Mouse (Mus musculus): Measurements from ENCODE around the gene Zbtb44. TPM values are rescaled to one million over a fixed set of nuclear protein-coding genes. Genes with fewer than 3 reads are reported as not detected.

Zbtb44 gene
- polyA plus RNA-seq, 1 experiment = 0.85 TPM

- Histone ChIP-seq H3K27me3 (replicated peaks) (peaks cover 16% of the 10 kb centered on the region), H3K36me3 (replicated peaks; ENCODE audit: low read length) (no peaks in the 10 kb centered on the region), H3K9me3 (no peaks in the 10 kb centered on the region), H3K4me1 (peaks cover 31% of the 10 kb centered on the region), H3K4me3 (replicated peaks) (no peak overlapping the region)
- TF ChIP-seq FLI1 (IDR thresholded peaks at IDR 0.05; ENCODE audit: low read length) (no peak), GATA1 (IDR thresholded peaks at IDR 0.05; ENCODE audit: borderline replicate concordance, low read length) (no peak)
Observed at GRCm38 (mm10) chr9:31119405-31119804, 89.0 kb downstream of the Zbtb44 start.

GRCm38 (mm10) chr9:31119882-31120532 lies 89.6 kb downstream of the Zbtb44 start:
- TF ChIP-seq FLI1 (IDR thresholded peaks at IDR 0.05; ENCODE audit: low read length) = no peak
- TF ChIP-seq GATA1 (IDR thresholded peaks at IDR 0.05; ENCODE audit: borderline replicate concordance, low read length) = no peak
- Histone ChIP-seq H3K36me3 (replicated peaks; ENCODE audit: low read length) (no peaks in the 10 kb centered on the region), H3K4me3 (replicated peaks) (no peak overlapping the region), H3K27me3 (replicated peaks) (peaks cover 16% of the 10 kb centered on the region), H3K9me3 (no peaks in the 10 kb centered on the region), H3K4me1 (peaks cover 31% of the 10 kb centered on the region)

- H3K27me3 ChIP-seq (replicated peaks) = peaks cover 16% of the 10 kb centered on the region
- H3K9me3 ChIP-seq = no peaks in the 10 kb centered on the region
- no peaks in the 10 kb centered on the region for H3K36me3 ChIP-seq (replicated peaks; ENCODE audit: low read length)
- no peak overlapping the region for H3K4me3 ChIP-seq (replicated peaks)
- peaks cover 31% of the 10 kb centered on the region for H3K4me1 ChIP-seq
- TF ChIP-seq GATA1 (IDR thresholded peaks at IDR 0.05; ENCODE audit: borderline replicate concordance, low read length) = no peak
- no peak for TF ChIP-seq FLI1 (IDR thresholded peaks at IDR 0.05; ENCODE audit: low read length)
Observed at GRCm38 (mm10) chr9:31120533-31120915, 90.1 kb downstream of the Zbtb44 start.

GRCm38 (mm10) chr9:31122464-31123030 lies 92.1 kb downstream of the Zbtb44 start:
- TF ChIP-seq FLI1 (IDR thresholded peaks at IDR 0.05; ENCODE audit: low read length) = no peak
- TF ChIP-seq GATA1 (IDR thresholded peaks at IDR 0.05; ENCODE audit: borderline replicate concordance, low read length) = no peak
- Histone ChIP-seq H3K9me3 (no peaks in the 10 kb centered on the region), H3K27me3 (replicated peaks) (peaks cover 24% of the 10 kb centered on the region), H3K4me1 (peaks cover 36% of the 10 kb centered on the region), H3K36me3 (replicated peaks; ENCODE audit: low read length) (no peaks in the 10 kb centered on the region), H3K4me3 (replicated peaks) (no peak overlapping the region)

Other genes starting within 250 kb of the Zbtb44 start
- gene Adamts15, start 108.2 kb upstream of the Zbtb44 start, polyA plus RNA-seq (2012; ENCODE audit: insufficient read depth, low replicate concordance) = 0.07 and 0.49 TPM in 2 replicates
- gene Adamts8, start 88.1 kb upstream of the Zbtb44 start, polyA plus RNA-seq (2012; ENCODE audit: insufficient read depth, low replicate concordance) = not detected in 2 replicates
- 2.6 TPM in 1 of 2 replicates, not detected in the other for gene St14, start 101.2 kb downstream of the Zbtb44 start, polyA plus RNA-seq (2012; ENCODE audit: insufficient read depth, low replicate concordance)
- 4.7 TPM in 1 of 2 replicates, not detected in the other for gene Aplp2, start 181.2 kb downstream of the Zbtb44 start, polyA plus RNA-seq (2012; ENCODE audit: insufficient read depth, low replicate concordance)
- gene Prdm10, start 249.9 kb downstream of the Zbtb44 start, polyA plus RNA-seq (2012; ENCODE audit: insufficient read depth, low replicate concordance) = 0.40 and 0.84 TPM in 2 replicates